Mouse (Mus musculus): ENCODE measurements at regions not wholly inside any gene's neighbourhood (a gene's known extent, or its start where the extent isn't known, plus 50 kb on each side); places are given as distances from the start of the nearest gene placed in this dataset.

GRCm38 (mm10) chr10:118622916-118623315, 182.1 kb downstream of the Ifng start:
- in situ Hi-C loops (cut with MseI, MboI) = no loop called here

GRCm38 (mm10) chr10:118624368-118624767, 183.5 kb downstream of the Ifng start:
- in situ Hi-C loops (cut with MseI, MboI) = no loop called here

- in situ Hi-C loops (cut with MseI, MboI) = no loop called here
Observed at GRCm38 (mm10) chr10:118628000-118628399, 187.2 kb downstream of the Ifng start.

GRCm38 (mm10) chr10:118629360-118630040, 188.7 kb downstream of the Ifng start:
- in situ Hi-C loops (cut with MseI, MboI) = no loop called here

GRCm38 (mm10) chr10:118631786-118632185, 190.9 kb downstream of the Ifng start:
- in situ Hi-C loops (cut with MseI, MboI) = no loop called here

- in situ Hi-C loops (cut with MseI, MboI) = no loop called here
Observed at GRCm38 (mm10) chr10:118632187-118632586, 191.3 kb downstream of the Ifng start.

GRCm38 (mm10) chr10:118633429-118633828, 192.6 kb downstream of the Ifng start:
- in situ Hi-C loops (cut with MseI, MboI) = no loop called here

GRCm38 (mm10) chr10:118639097-118639496, 198.3 kb downstream of the Ifng start:
- in situ Hi-C loops (cut with MseI, MboI) = no loop called here

GRCm38 (mm10) chr10:118640121-118640809, 199.4 kb downstream of the Ifng start:
- in situ Hi-C loops (cut with MseI, MboI) = no loop called here

- in situ Hi-C loops (cut with MseI, MboI) = no loop called here
Observed at GRCm38 (mm10) chr10:118640810-118641427, 200.1 kb downstream of the Ifng start.

- in situ Hi-C loops (cut with MseI, MboI) = no loop called here
Observed at GRCm38 (mm10) chr10:118643622-118644021, 202.8 kb downstream of the Ifng start.

GRCm38 (mm10) chr10:118648111-118648510, 207.3 kb downstream of the Ifng start:
- in situ Hi-C loops (cut with MseI, MboI) = no loop called here

- in situ Hi-C loops (cut with MseI, MboI) = no loop called here
Observed at GRCm38 (mm10) chr10:118656561-118656960, 213.4 kb downstream of the Dyrk2 start.

GRCm38 (mm10) chr10:118666009-118666408, 204.0 kb downstream of the Dyrk2 start:
- in situ Hi-C loops (cut with MseI, MboI) = no loop called here

- in situ Hi-C loops (cut with MseI, MboI) = no loop called here
Observed at GRCm38 (mm10) chr10:118675816-118676465, 194.1 kb downstream of the Dyrk2 start.

GRCm38 (mm10) chr10:118678750-118679418, 191.1 kb downstream of the Dyrk2 start:
- in situ Hi-C loops (cut with MseI, MboI) = no loop called here

- in situ Hi-C loops (cut with MseI, MboI) = no loop called here
Observed at GRCm38 (mm10) chr10:118679507-118679906, 190.5 kb downstream of the Dyrk2 start.

GRCm38 (mm10) chr10:118680896-118681295, 189.1 kb downstream of the Dyrk2 start:
- in situ Hi-C loops (cut with MseI, MboI) = no loop called here

- in situ Hi-C loops (cut with MseI, MboI) = no loop called here
Observed at GRCm38 (mm10) chr10:118683356-118683755, 186.7 kb downstream of the Dyrk2 start.

GRCm38 (mm10) chr10:118699292-118699691, 170.7 kb downstream of the Dyrk2 start:
- in situ Hi-C loops (cut with MseI, MboI) = no loop called here

- in situ Hi-C loops (cut with MseI, MboI) = no loop called here
Observed at GRCm38 (mm10) chr10:118700115-118700514, 169.9 kb downstream of the Dyrk2 start.

GRCm38 (mm10) chr10:118706020-118706419, 164.0 kb downstream of the Dyrk2 start:
- in situ Hi-C loops (cut with MseI, MboI) = no loop called here

Measured in mouse trophoblast stem cell (cell line).